Mouse (Mus musculus) liver, adult 2 months (tissue): ENCODE measurements around the gene Abca14. TPM values are rescaled to one million over a fixed set of nuclear protein-coding genes. Genes with fewer than 3 reads are reported as not detected.
A peak's percentile ranks its signal among the peaks of the same experiment; 100 is the strongest.

Experiments
- DNase-seq: peaks from one replicate; pipeline ENCODE4 v3.0.0-alpha.2; 2011; ENCODE audit warnings: low read depth, low spot score; ENCODE audit errors: extremely low read depth
- H3K27ac ChIP-seq: fragments of 200-500 bp; replicated peaks from 2 replicates; pipeline ENCODE4 v1.5.1; 2012; ENCODE audit warnings: low read depth, mild to moderate bottlenecking, control low read depth, inconsistent platforms, low read length; ENCODE audit not compliant: insufficient read depth
- H3K27me3 ChIP-seq: fragments of 200-500 bp; 2 replicates; pipeline ENCODE4 v1.6.1; 2012; ENCODE audit warnings: mild to moderate bottlenecking, moderate library complexity, low read length, inconsistent platforms; ENCODE audit not compliant: control insufficient read depth, insufficient read depth
- H3K36me3 ChIP-seq: fragments of 200-500 bp; 2 replicates; pipeline ENCODE4 v1.6.1; 2012; ENCODE audit warnings: low read length, inconsistent platforms; ENCODE audit not compliant: control insufficient read depth, insufficient read depth
- H3K4me1 ChIP-seq: fragments of 200-500 bp; 2 replicates; pipeline ENCODE4 v1.6.1; 2011; ENCODE audit warnings: low read length; ENCODE audit not compliant: control insufficient read depth, insufficient read depth
- H3K4me3 ChIP-seq: fragments of 200-500 bp; 2 replicates; pipeline ENCODE4 v1.5.1; 2011; ENCODE audit warnings: low read depth, mild to moderate bottlenecking, control low read depth, low read length, moderate library complexity; ENCODE audit not compliant: insufficient read depth
- H3K79me2 ChIP-seq: fragments of 200-500 bp; 2 replicates; pipeline ENCODE4 v1.6.1; 2012; ENCODE audit warnings: inconsistent platforms, mild to moderate bottlenecking, low read length, moderate library complexity; ENCODE audit not compliant: control insufficient read depth, insufficient read depth
- H3K9ac ChIP-seq: fragments of 200-500 bp; 2 replicates; pipeline ENCODE4 v1.6.1; 2012; ENCODE audit warnings: low read depth, mild to moderate bottlenecking, control low read depth, inconsistent platforms, low read length
- CTCF ChIP-seq: fragments of 200-500 bp; IDR thresholded peaks from 2 replicates; pipeline ENCODE4 v1.5.1; 2011; ENCODE audit warnings: low read depth, low read length, control low read depth
- POLR2A ChIP-seq: fragments of 200-500 bp; IDR thresholded peaks from 2 replicates; pipeline ENCODE4 v1.6.1; 2011; ENCODE audit warnings: low read length, control low read depth; ENCODE audit not compliant: insufficient read depth; ENCODE audit errors: extremely low read depth
- WGBS: fragments of 180-500 bp; shearing (Covaris S2); methylation state at CpG from one replicate; pipeline ENCODE4 v1.1.7; 2018; 5-methylcytosine and 5-hydroxymethylcytosine counted together
- polyA plus RNA-seq: library from polyadenylated mRNA; depleted of rRNA; stranded (reverse); fragments of >200 nt; gene quantifications from 2 replicates; pipeline ENCODE4 v1.2.3, GENCODE M21; 2012
- total RNA-seq: library from RNA; depleted of rRNA; stranded (reverse); fragments of >200 nt; gene quantifications from 2 replicates; pipeline ENCODE4 v1.2.3, GENCODE M21; 2014

Gene Abca14
- total and polyA plus RNA-seq, 2 experiments: 0.05 to 0.18 TPM

DNA sequence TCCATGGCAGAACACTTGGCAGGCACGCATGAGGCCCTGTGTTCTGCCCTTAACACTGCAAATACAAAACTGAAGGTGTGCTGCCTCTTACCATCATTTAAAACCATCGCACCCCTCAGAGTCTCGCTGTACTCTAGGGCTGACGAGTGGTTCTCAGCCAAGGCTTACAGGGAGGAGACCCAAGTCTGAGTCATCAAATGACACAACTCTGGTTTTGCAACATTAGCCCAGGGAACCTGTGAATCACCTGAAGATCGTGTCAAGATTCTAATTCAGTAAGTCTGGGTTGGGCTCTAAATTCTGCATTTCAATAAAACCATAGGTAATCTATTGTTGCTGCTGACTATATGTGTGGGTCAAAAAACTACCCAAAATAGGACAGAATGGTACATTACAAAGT is 23.2 kb upstream of the Abca14 start:
- Histone ChIP-seq H3K4me1 (peaks cover 43% of the 10 kb centered on the region), H3K9ac (no peak overlapping the region), H3K27me3 (no peaks in the 10 kb centered on the region), H3K36me3 (peaks cover 44% of the 10 kb centered on the region), H3K4me3 (no peak overlapping the region), H3K27ac (peak overlapping the region; percentile 11; the same call in 1 of the 2 replicates), H3K79me2 (peaks cover 33% of the 10 kb centered on the region; the same call in 1 of the 2 replicates)
- DNase-seq: peak; percentile 76
- WGBS: 22% methylated on average over 5 of the region's 5 CpGs
- TF ChIP-seq CTCF (no peak), POLR2A (no peak)

- H3K27me3 ChIP-seq: no peaks in the 10 kb centered on the region
- H3K9ac ChIP-seq: no peak overlapping the region
- no peak overlapping the region for H3K27ac ChIP-seq
- peaks cover 27% of the 10 kb centered on the region; the same call in 1 of the 2 replicates for H3K79me2 ChIP-seq
- H3K4me1 ChIP-seq: peaks cover 43% of the 10 kb centered on the region
- TF ChIP-seq CTCF (no peak), POLR2A (no peak)
- peaks cover 44% of the 10 kb centered on the region for H3K36me3 ChIP-seq
- 77% methylated on average over 4 of the region's 4 CpGs for WGBS
- H3K4me3 ChIP-seq: no peak overlapping the region
- no peak for DNase-seq
Measured at GRCm38 (mm10) chr7:120181401-120182230, 22.1 kb upstream of the Abca14 start.

DNA sequence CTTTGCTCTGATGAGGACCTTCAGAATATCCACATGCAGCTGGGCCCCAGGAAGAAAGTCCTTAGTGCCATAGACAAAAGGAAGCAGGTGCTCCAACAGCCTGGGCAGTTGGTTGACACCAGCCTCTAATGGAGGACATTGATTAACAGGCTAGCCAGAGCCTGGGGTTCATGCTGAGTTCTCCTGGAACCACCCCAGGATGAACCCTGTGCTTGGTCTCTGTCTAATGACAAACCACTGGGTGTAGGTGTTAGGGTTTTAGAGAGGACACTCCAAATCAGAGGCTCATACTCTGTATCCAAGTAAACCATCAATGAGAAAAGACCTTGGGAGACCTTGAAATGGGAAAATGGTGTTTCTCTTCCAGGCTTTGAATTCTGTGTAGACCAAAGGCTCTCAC is 20.9 kb upstream of the Abca14 start:
- Histone ChIP-seq H3K9ac (no peak overlapping the region), H3K4me3 (no peak overlapping the region), H3K79me2 (peaks cover 24% of the 10 kb centered on the region; the same call in 1 of the 2 replicates), H3K27ac (no peak overlapping the region), H3K36me3 (peaks cover 44% of the 10 kb centered on the region), H3K27me3 (no peaks in the 10 kb centered on the region), H3K4me1 (peaks cover 40% of the 10 kb centered on the region)
- TF ChIP-seq POLR2A (no peak), CTCF (no peak)
- DNase-seq: no peak

GRCm38 (mm10) chr7:120188946-120189345 is 14.8 kb upstream of the Abca14 start:
- DNase-seq: no peak
- no peaks in the 10 kb centered on the region for H3K27me3 ChIP-seq
- H3K4me1 ChIP-seq: peaks cover 26% of the 10 kb centered on the region
- H3K4me3 ChIP-seq: no peak overlapping the region
- peaks cover 5% of the 10 kb centered on the region; the same call in 1 of the 2 replicates for H3K36me3 ChIP-seq
- H3K79me2 ChIP-seq: no peaks in the 10 kb centered on the region
- H3K9ac ChIP-seq: no peak overlapping the region; the same call in 1 of the 2 replicates
- 51% methylated on average over 5 of the region's 5 CpGs for WGBS
- H3K27ac ChIP-seq: peak overlapping the region; percentile 83
- no peak for TF ChIP-seq CTCF
- TF ChIP-seq POLR2A: no peak

DNA sequence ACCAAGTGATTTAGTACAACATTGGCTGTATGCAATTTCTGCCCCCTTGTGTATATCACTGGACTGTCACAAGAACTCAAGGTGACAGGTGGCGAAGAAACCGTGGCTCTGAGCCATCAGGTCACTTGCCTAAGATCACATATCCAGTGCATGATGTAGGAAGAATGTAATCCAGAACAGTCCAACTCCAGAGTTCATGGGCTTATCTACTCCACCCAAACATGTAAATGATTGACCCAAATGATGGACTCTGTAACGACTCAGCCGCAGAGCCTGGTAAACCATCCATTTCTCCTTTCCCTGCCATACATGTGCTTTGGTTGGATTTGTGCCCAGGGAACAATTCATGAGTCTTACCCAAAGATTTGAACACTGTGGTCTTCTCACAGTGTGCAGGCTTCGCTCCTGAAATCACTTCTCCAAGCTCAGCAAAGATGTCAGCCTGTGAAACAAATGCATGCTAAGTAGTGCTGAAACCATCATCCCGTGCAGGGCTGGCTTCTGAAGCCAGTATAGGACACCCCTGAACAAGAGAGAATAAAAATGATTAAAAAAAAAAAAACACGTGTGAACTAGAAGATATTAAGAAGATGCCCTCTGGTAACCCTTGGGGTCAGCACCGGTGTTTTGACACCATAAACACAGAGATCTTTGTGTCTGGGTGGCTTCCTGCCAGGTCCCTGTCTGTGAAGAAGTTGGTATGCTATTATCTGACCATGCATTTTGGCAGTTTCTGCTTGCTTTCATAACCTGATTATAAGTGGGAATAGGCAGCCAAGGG is 14.2 kb upstream of the Abca14 start:
- DNase-seq: peak; percentile 99
- H3K4me3 ChIP-seq: no peak overlapping the region
- no peaks in the 10 kb centered on the region for H3K36me3 ChIP-seq
- H3K27ac ChIP-seq: peak overlapping the region; percentile 92
- H3K4me1 ChIP-seq: peaks cover 26% of the 10 kb centered on the region
- TF ChIP-seq CTCF (0 out of 2 replicates have a peak, but pooled peaks have one; percentile 7), POLR2A (no peak)
- no peaks in the 10 kb centered on the region for H3K79me2 ChIP-seq
- H3K9ac ChIP-seq: peak overlapping the region; percentile 33; the same call in 1 of the 2 replicates
- no peaks in the 10 kb centered on the region for H3K27me3 ChIP-seq
- 19% methylated on average over 8 of the region's 8 CpGs for WGBS
